Mouse (Mus musculus) stomach, postnatal 0 days (tissue): ENCODE data around the gene Rasgef1b. TPM values are rescaled to one million over a fixed set of nuclear protein-coding genes. Genes with fewer than 3 reads are reported as not detected.

Experiments used
- ATAC-seq: fragments of 200-750 bp; cut with Nextera tagmentation; 2 replicates; pipeline ENCODE4 v1.8.0; 2017; ENCODE audit not compliant: low FRiP score, low TSS enrichment
- DNase-seq: peaks from one replicate; pipeline ENCODE4 v3.0.0-alpha.2; 2016; ENCODE audit warnings: low spot score
- H3K27ac ChIP-seq: fragments of 300-500 bp; sonication (generic); replicated peaks from 2 replicates; pipeline ENCODE4 v1.5.1; 2014; ENCODE audit warnings: mild to moderate bottlenecking, control low read depth
- H3K27me3 ChIP-seq: fragments of 300-500 bp; sonication (generic); 2 replicates; pipeline ENCODE4 v1.6.1; 2014; ENCODE audit warnings: low read length; ENCODE audit not compliant: control insufficient read depth, insufficient read depth
- H3K36me3 ChIP-seq: fragments of 300-500 bp; sonication (generic); 2 replicates; pipeline ENCODE4 v1.6.1; 2014; ENCODE audit warnings: low read length, mixed read lengths; ENCODE audit not compliant: control insufficient read depth, insufficient read depth
- H3K4me1 ChIP-seq: fragments of 300-500 bp; sonication (generic); replicated peaks from 2 replicates; pipeline ENCODE4 v1.6.1; 2014; ENCODE audit warnings: antibody characterized with exemption; ENCODE audit not compliant: control insufficient read depth, insufficient read depth
- H3K4me2 ChIP-seq: fragments of 300-500 bp; sonication (generic); replicated peaks from 2 replicates; pipeline ENCODE4 v1.6.1; 2014; ENCODE audit warnings: low read depth, mild to moderate bottlenecking, control low read depth, moderate library complexity
- H3K4me3 ChIP-seq: fragments of 300-500 bp; sonication (generic); 2 replicates; pipeline ENCODE4 v1.5.1; 2014; ENCODE audit warnings: low read depth, low read length, control low read depth
- H3K9ac ChIP-seq: fragments of 300-500 bp; sonication (generic); 2 replicates; pipeline ENCODE4 v1.6.1; 2014; ENCODE audit warnings: mild to moderate bottlenecking, low read length, control low read depth, mixed read lengths
- H3K9me3 ChIP-seq: fragments of 300-500 bp; sonication (generic); 2 replicates; pipeline ENCODE4 v1.6.1; 2016; ENCODE audit warnings: low read length; ENCODE audit not compliant: control insufficient read depth
- CTCF ChIP-seq: IDR thresholded peaks from 2 replicates; pipeline ENCODE4 v1.5.1; 2016; ENCODE audit warnings: antibody characterized with exemption, low read depth, mild to moderate bottlenecking, moderate library complexity
- EP300 ChIP-seq: optimal IDR thresholded peaks from 2 replicates; pipeline ENCODE3; 2016; ENCODE audit warnings: antibody characterized with exemption
- WGBS: fragments of 180-500 bp; shearing (Covaris S2); extraction: QIAGEN DNeasy Blood & Tissue Kit; methylation state at CpG from one replicate; pipeline ENCODE4 v1.1.7; 2014; 5-methylcytosine and 5-hydroxymethylcytosine counted together
- polyA plus RNA-seq: library from polyadenylated mRNA; unstranded; fragments of >200 nt; fragmentation: Nextera tagmentation; extraction: Ambion mirVana; gene quantifications from 2 replicates; pipeline ENCODE4 v1.2.1, GENCODE M21; 2015

Rasgef1b gene
- polyA plus RNA-seq, 1 experiment from 2014 or later, result 37.4 TPM

GRCm38 (mm10) chr5:99720554-99720953 lies 8.3 kb downstream of the Rasgef1b start:
- TF ChIP-seq CTCF (no peak), EP300 (no peak)
- Histone ChIP-seq H3K4me3 (no peak overlapping the region), H3K4me2 (no peak overlapping the region), H3K9ac (no peak overlapping the region), H3K9me3 (no peaks in the 10 kb centered on the region), H3K27ac (no peak overlapping the region), H3K4me1 (no peaks in the 10 kb centered on the region), H3K36me3 (no peaks in the 10 kb centered on the region), H3K27me3 (no peaks in the 10 kb centered on the region)
- WGBS, result 58% methylated on average over 2 of the region's 2 CpGs
- DNase-seq, result no peak
- ATAC-seq, result no peak

GRCm38 (mm10) chr5:99717917-99718316 lies 10.9 kb downstream of the Rasgef1b start:
- H3K9ac ChIP-seq, result no peak overlapping the region
- H3K36me3 ChIP-seq, result no peaks in the 10 kb centered on the region
- TF ChIP-seq CTCF (no peak), EP300 (no peak)
- no peaks in the 10 kb centered on the region for H3K4me1 ChIP-seq
- ATAC-seq, result no peak
- H3K4me3 ChIP-seq, result no peak overlapping the region
- H3K9me3 ChIP-seq, result no peaks in the 10 kb centered on the region
- H3K4me2 ChIP-seq, result no peak overlapping the region
- 79% methylated on average over 8 of the region's 8 CpGs for WGBS
- DNase-seq, result no peak
- no peak overlapping the region for H3K27ac ChIP-seq
- H3K27me3 ChIP-seq, result no peaks in the 10 kb centered on the region

GRCm38 (mm10) chr5:99715281-99715744 lies 13.6 kb downstream of the Rasgef1b start:
- no peak overlapping the region for H3K9ac ChIP-seq
- no peak overlapping the region for H3K4me2 ChIP-seq
- TF ChIP-seq CTCF (no peak), EP300 (no peak)
- H3K36me3 ChIP-seq, result no peaks in the 10 kb centered on the region
- H3K9me3 ChIP-seq, result no peaks in the 10 kb centered on the region
- DNase-seq, result no peak
- no peaks in the 10 kb centered on the region for H3K4me1 ChIP-seq
- ATAC-seq, result no peak
- H3K4me3 ChIP-seq, result no peak overlapping the region
- no peaks in the 10 kb centered on the region for H3K27me3 ChIP-seq
- 37% methylated on average over 5 of the region's 5 CpGs for WGBS
- no peak overlapping the region for H3K27ac ChIP-seq

- no peak for ATAC-seq
- 75% methylated on average over 2 of the region's 2 CpGs for WGBS
These were observed 16.9 kb downstream of the Rasgef1b start for GRCm38 (mm10) chr5:99711947-99712346.

GRCm38 (mm10) chr5:99708706-99709105 lies 20.2 kb downstream of the Rasgef1b start:
- Histone ChIP-seq H3K4me3 (no peak overlapping the region), H3K4me1 (no peaks in the 10 kb centered on the region), H3K9me3 (no peaks in the 10 kb centered on the region), H3K27ac (no peak overlapping the region), H3K27me3 (no peaks in the 10 kb centered on the region), H3K4me2 (no peak overlapping the region), H3K36me3 (no peaks in the 10 kb centered on the region), H3K9ac (no peak overlapping the region)
- WGBS, result 36% methylated on average over 6 of the region's 6 CpGs
- no peak for TF ChIP-seq EP300
- peak; percentile 64 for TF ChIP-seq CTCF
- DNase-seq (no peak), ATAC-seq (no peak)

More at GRCm38 (mm10) chr5:99711947-99712346, 16.9 kb downstream of the Rasgef1b start:
- no peak for TF ChIP-seq CTCF
- Histone ChIP-seq H3K4me1 (no peaks in the 10 kb centered on the region), H3K4me2 (no peak overlapping the region), H3K9ac (no peak overlapping the region), H3K36me3 (no peaks in the 10 kb centered on the region), H3K4me3 (no peak overlapping the region), H3K27ac (no peak overlapping the region), H3K9me3 (no peaks in the 10 kb centered on the region), H3K27me3 (no peaks in the 10 kb centered on the region)
- DNase-seq, result no peak

DNA sequence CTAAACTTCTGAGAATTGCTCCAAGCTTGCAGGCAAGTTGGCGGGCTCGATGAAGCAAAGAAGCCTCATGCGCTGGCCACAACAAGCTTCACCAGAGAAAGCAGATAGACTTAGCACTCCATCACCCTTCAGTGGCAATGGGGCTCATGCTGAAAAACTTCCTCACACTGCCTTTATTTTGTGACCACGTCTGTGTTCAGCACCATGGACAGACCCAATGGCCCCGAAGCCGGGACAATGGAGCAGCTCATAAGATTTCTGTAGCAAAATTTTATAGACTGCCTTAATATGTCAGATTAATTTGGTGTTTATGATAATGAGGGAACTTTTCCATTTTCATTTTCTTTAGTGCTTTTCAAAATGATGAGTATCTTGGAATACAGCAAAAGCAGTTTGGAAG lies 21.6 kb downstream of the Rasgef1b start:
- Histone ChIP-seq H3K9ac (no peak overlapping the region), H3K36me3 (no peaks in the 10 kb centered on the region), H3K4me3 (no peak overlapping the region), H3K27me3 (no peaks in the 10 kb centered on the region), H3K27ac (no peak overlapping the region), H3K4me2 (no peak overlapping the region), H3K9me3 (no peaks in the 10 kb centered on the region), H3K4me1 (no peaks in the 10 kb centered on the region)
- ATAC-seq (no peak), DNase-seq (peak; percentile 52)
- TF ChIP-seq EP300 (no peak), CTCF (no peak)
- 31% methylated on average over 6 of the region's 6 CpGs for WGBS
